8 mouse cellular contexts compared by ENCODE assay signal in the genomic region with DNA sequence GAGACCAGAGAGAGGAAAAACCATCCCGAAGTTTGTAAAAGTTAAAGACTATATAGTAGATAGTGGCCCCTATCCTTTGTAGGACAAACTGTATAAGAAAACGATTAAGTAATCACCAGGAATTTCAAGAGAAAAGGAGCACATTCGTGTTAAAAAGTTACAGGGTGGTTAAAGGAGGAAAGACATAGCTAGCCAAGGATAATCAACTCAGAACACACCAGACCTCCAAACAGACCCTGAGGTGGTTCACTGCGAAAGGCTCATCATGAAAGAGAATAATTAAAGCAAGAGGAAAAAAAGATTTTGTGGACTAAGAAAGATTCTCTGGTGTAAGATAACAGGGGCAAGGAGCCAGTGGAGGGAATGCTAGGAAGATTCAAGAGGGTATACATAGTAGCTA. TPM values are rescaled to one million over a fixed set of nuclear protein-coding genes. Genes with fewer than 3 reads are reported as not detected.
DNase-seq lines count a peak whose midpoint lies in the region; ATAC-seq and TF ChIP-seq lines count a peak whose summit lies in the region.

No protein-coding gene starts in this region.

- no peak for TF ChIP-seq EP300 in stomach, postnatal 0 days (optimal IDR thresholded peaks at IDR 0.05)

- WGBS in neural tube, embryonic 11.5 days = 74% methylated on average over 4 of the region's 4 CpGs
- WGBS in liver, embryonic 11.5 days = 64% methylated on average over 4 of the region's 4 CpGs
- 55% methylated on average over 4 of the region's 4 CpGs for WGBS in stomach, postnatal 0 days

- H3K4me1 ChIP-seq in erythroblast, embryonic 14.5 days (ENCODE audit: control insufficient read depth) = peaks cover 19% of the 10 kb centered on the region
- H3K4me1 ChIP-seq in neural tube, embryonic 11.5 days (ENCODE audit: control insufficient read depth, insufficient read depth, low read length) = 0 out of 2 replicates have a peak, but pooled peaks cover 3% of the 10 kb centered on the region
- H3K4me1 ChIP-seq in liver, embryonic 11.5 days (replicated peaks; ENCODE audit: control insufficient read depth, insufficient read depth, low read length) = peaks cover 10% of the 10 kb centered on the region; the same call in 1 of the 2 replicates
- H3K4me1 ChIP-seq in stomach, postnatal 0 days (replicated peaks; ENCODE audit: control insufficient read depth, insufficient read depth) = no peaks in the 10 kb centered on the region; the same call in 1 of the 2 replicates

- no peaks in the 10 kb centered on the region for H3K27me3 ChIP-seq in erythroblast, embryonic 14.5 days (ENCODE audit: control insufficient read depth)
- H3K27me3 ChIP-seq in neural tube, embryonic 11.5 days (ENCODE audit: control insufficient read depth, insufficient read depth, low read length) = no peaks in the 10 kb centered on the region
- no peaks in the 10 kb centered on the region for H3K27me3 ChIP-seq in liver, embryonic 11.5 days (replicated peaks; ENCODE audit: control insufficient read depth, insufficient read depth, low read length)
- no peaks in the 10 kb centered on the region for H3K27me3 ChIP-seq in stomach, postnatal 0 days (ENCODE audit: control insufficient read depth, insufficient read depth, low read length)

- peak overlapping the region; percentile 37 for H3K9ac ChIP-seq in neural tube, embryonic 11.5 days (ENCODE audit: low read length)
- H3K9ac ChIP-seq in liver, embryonic 11.5 days (ENCODE audit: low read depth, low read length) = peak overlapping the region; percentile 70
- peak overlapping the region; percentile 62 for H3K9ac ChIP-seq in stomach, postnatal 0 days (ENCODE audit: low read length)

- TF ChIP-seq CTCF in stomach, postnatal 0 days (IDR thresholded peaks at IDR 0.05; ENCODE audit: low read depth) = no peak

- peak overlapping the region; percentile 74 for H3K4me3 ChIP-seq in erythroblast, embryonic 14.5 days (replicated peaks)
- peak overlapping the region; percentile 45 for H3K4me3 ChIP-seq in neural tube, embryonic 11.5 days (ENCODE audit: low read depth, low read length)
- peak overlapping the region; percentile 62 for H3K4me3 ChIP-seq in liver, embryonic 11.5 days (ENCODE audit: low read depth, low read length)
- peak overlapping the region; percentile 48 for H3K4me3 ChIP-seq in stomach, postnatal 0 days (ENCODE audit: low read depth, low read length)

- H3K9me3 ChIP-seq in erythroblast, embryonic 14.5 days (ENCODE audit: control insufficient read depth, low read length) = no peaks in the 10 kb centered on the region
- H3K9me3 ChIP-seq in neural tube, embryonic 11.5 days (ENCODE audit: control insufficient read depth, low read length) = no peaks in the 10 kb centered on the region
- no peaks in the 10 kb centered on the region for H3K9me3 ChIP-seq in liver, embryonic 11.5 days (ENCODE audit: control insufficient read depth, low read length)
- H3K9me3 ChIP-seq in stomach, postnatal 0 days (ENCODE audit: control insufficient read depth, low read length) = no peaks in the 10 kb centered on the region

- no peak overlapping the region for H3K27ac ChIP-seq in neural tube, embryonic 11.5 days (ENCODE audit: low read depth, low read length)
- no peak overlapping the region for H3K27ac ChIP-seq in liver, embryonic 11.5 days (ENCODE audit: low read depth, low read length)
- peak overlapping the region; percentile 67 for H3K27ac ChIP-seq in stomach, postnatal 0 days (replicated peaks)

- ATAC-seq in erythroblast, adult 5-6 weeks (replicated peaks; ENCODE audit: low FRiP score, poor library complexity, severe bottlenecking) = no peak
- ATAC-seq in neural tube, embryonic 11.5 days (ENCODE audit: insufficient read depth, low FRiP score, low TSS enrichment) = no peak
- no peak for ATAC-seq in liver, embryonic 11.5 days (replicated peaks; ENCODE audit: low FRiP score)
- ATAC-seq in stomach, postnatal 0 days (ENCODE audit: low FRiP score, low TSS enrichment) = no peak

- no peak for DNase-seq in neural tube, embryonic 11.5 days (ENCODE audit: low spot score)
- DNase-seq in neural tube, embryonic 10.5 days (ENCODE audit: extremely low spot score, low spot score) = no peak
- no peak for DNase-seq in liver, embryonic 11.5 days (ENCODE audit: low spot score)
- DNase-seq in stomach, postnatal 0 days (ENCODE audit: low spot score) = no peak
- DNase-seq in right cerebral cortex, postnatal 10 days (ENCODE audit: low spot score in 2 of 2) = no peak
- no peak for DNase-seq in gastrocnemius, postnatal 10 days

- peaks cover 31% of the 10 kb centered on the region for H3K36me3 ChIP-seq in erythroblast, embryonic 14.5 days (ENCODE audit: control insufficient read depth)
- no peaks in the 10 kb centered on the region for H3K36me3 ChIP-seq in neural tube, embryonic 11.5 days (ENCODE audit: control insufficient read depth, insufficient read depth, low read length)
- H3K36me3 ChIP-seq in liver, embryonic 11.5 days (ENCODE audit: control insufficient read depth, insufficient read depth, low read length) = peaks cover 4% of the 10 kb centered on the region; the same call in 1 of the 2 replicates
- H3K36me3 ChIP-seq in stomach, postnatal 0 days (ENCODE audit: control insufficient read depth, insufficient read depth, low read length) = no peaks in the 10 kb centered on the region

- peak overlapping the region; percentile 75 for H3K4me2 ChIP-seq in neural tube, embryonic 11.5 days (ENCODE audit: low read depth)
- H3K4me2 ChIP-seq in liver, embryonic 11.5 days = peak overlapping the region; percentile 77
- peak overlapping the region; percentile 77 for H3K4me2 ChIP-seq in stomach, postnatal 0 days (replicated peaks; ENCODE audit: low read depth)

RNA-seq across cellular contexts. Expression of a gene that starts 26.0 kb away (rescaled TPM):
- polyA plus RNA-seq in erythroblast, embryonic 14.5 days (2012) = 0.22 and 0.23 TPM in 2 replicates
- not detected in 2 replicates for total RNA-seq in erythroblast, adult 5-6 weeks (2015; ENCODE audit: low replicate concordance)
- total RNA-seq in erythroblast, adult 5-6 weeks (2017; ENCODE audit: low replicate concordance) = not detected in 2 replicates
- polyA plus RNA-seq in neural tube, embryonic 11.5 days (2014; fragmentation: Nextera tagmentation; extraction: Ambion mirVana) = 0.36 and 0.42 TPM in 2 replicates
- polyA plus RNA-seq in liver, embryonic 11.5 days (2014; fragmentation: Nextera tagmentation; extraction: Ambion mirVana) = 0.40 and 0.92 TPM in 2 replicates
- polyA plus RNA-seq in stomach, postnatal 0 days (2015; fragmentation: Nextera tagmentation; extraction: Ambion mirVana) = 2.0 and 2.4 TPM in 2 replicates
- total RNA-seq in gastrocnemius, postnatal 10 days (2021) = 1 to 10 TPM; 7.6 to 9.7 TPM
